Comparison of ENCODE assay signal across 28 mouse cellular contexts in genomic region chr12:31281100-31281591, GRCm38 (mm10). TPM values are rescaled to one million over a fixed set of nuclear protein-coding genes. Genes with fewer than 3 reads are reported as not detected.
A peak's percentile ranks its signal among the peaks of the same experiment; 100 is the strongest.
DNase-seq lines count a peak whose midpoint lies in the region; ATAC-seq and TF ChIP-seq lines count a peak whose summit lies in the region.
"Had no signal": no experiment of that assay in that cellular context is flagged by ENCODE, and none has a peak within 500 bp of the region (broad histone marks: within the 10 kb centered on the region; RNA-seq: fewer than 3 reads in every experiment).

No protein-coding gene starts in this region.

- no peak for DNase-seq in heart, postnatal 4 days
- peak; percentile 70 for DNase-seq in lung, postnatal 0 days (ENCODE audit: low spot score)
- DNase-seq in lung, adult 2 months = no peak
- peak; percentile 31 for DNase-seq in forebrain, embryonic 14.5 days (ENCODE audit: low spot score)
- no peak for DNase-seq in B cell, adult 2 months
- DNase-seq in left cerebral cortex, postnatal 4 days = no peak
- DNase-seq: adrenal gland, adult 8-10 months; cerebellum, adult 11 months; cerebellum, postnatal 10 days; gastrocnemius, postnatal 25 days; kidney, adult 11 months; liver, embryonic 13.5 days; lung, postnatal 14 days; thymus, adult 18-20 months had no signal

- no peak overlapping the region for H3K9ac ChIP-seq in heart, embryonic 14.5 days (ENCODE audit: low read length)
- H3K9ac ChIP-seq in lung, postnatal 0 days (replicated peaks; ENCODE audit: low read depth) = no peak overlapping the region
- no peak overlapping the region for H3K9ac ChIP-seq in forebrain, embryonic 14.5 days (ENCODE audit: low read length)
- H3K9ac ChIP-seq in midbrain, embryonic 15.5 days = no peak overlapping the region
- H3K9ac ChIP-seq: embryonic facial prominence, embryonic 13.5 days; limb, embryonic 13.5 days; liver, embryonic 13.5 days had no signal

- TF ChIP-seq EP300 in lung, postnatal 0 days (IDR thresholded peaks at IDR 0.05) = no peak; the same call in 1 of the 2 replicates

- peaks cover 99% of the 10 kb centered on the region for H3K36me3 ChIP-seq in heart, embryonic 14.5 days (ENCODE audit: control insufficient read depth, insufficient read depth, low read length)
- H3K36me3 ChIP-seq in lung, postnatal 0 days (ENCODE audit: insufficient read depth, low read length) = peaks cover 24% of the 10 kb centered on the region; the same call in 1 of the 2 replicates
- no peaks in the 10 kb centered on the region; the same call in 1 of the 2 replicates for H3K36me3 ChIP-seq in forebrain, embryonic 14.5 days (ENCODE audit: control insufficient read depth, insufficient read depth, low read length)
- H3K36me3 ChIP-seq in midbrain, embryonic 15.5 days (replicated peaks) = no peaks in the 10 kb centered on the region
- H3K36me3 ChIP-seq: liver, embryonic 13.5 days had no signal

- TF ChIP-seq POLR2A in lung, adult 2 months (IDR thresholded peaks at IDR 0.05; ENCODE audit: borderline replicate concordance, extremely low read depth, low read depth, low read length) = no peak

- 75% methylated on average over 9 of the region's 9 CpGs for WGBS in heart, embryonic 14.5 days
- 51% methylated on average over 9 of the region's 9 CpGs for WGBS in lung, postnatal 0 days
- WGBS in lung, adult 2 months = 63% methylated on average over 9 of the region's 9 CpGs
- 21% methylated on average over 9 of the region's 9 CpGs for WGBS in forebrain, embryonic 14.5 days
- WGBS in midbrain, embryonic 15.5 days = 24% methylated on average over 9 of the region's 9 CpGs

- ATAC-seq in heart, embryonic 14.5 days (ENCODE audit: insufficient number of reproducible peaks, insufficient read depth, low FRiP score, low read depth) = no peak
- ATAC-seq in lung, postnatal 0 days = peak; percentile 84
- peak; percentile 63; the same call in 1 of the 2 replicates for ATAC-seq in forebrain, embryonic 14.5 days
- peak; percentile 45; the same call in 1 of the 2 replicates for ATAC-seq in midbrain, embryonic 15.5 days (replicated peaks)
- ATAC-seq: hindbrain, embryonic 16.5 days had no signal

- intact Hi-C loops in left cerebral cortex, postnatal 4 days (cut with DNase I) = no loop called here

- no peaks in the 10 kb centered on the region for H3K9me3 ChIP-seq in heart, embryonic 14.5 days (ENCODE audit: control insufficient read depth, low read length)
- H3K9me3 ChIP-seq in lung, postnatal 0 days (ENCODE audit: low read length) = no peaks in the 10 kb centered on the region
- H3K9me3 ChIP-seq in forebrain, embryonic 14.5 days (replicated peaks; ENCODE audit: control insufficient read depth, low read length) = no peaks in the 10 kb centered on the region
- no peaks in the 10 kb centered on the region for H3K9me3 ChIP-seq in midbrain, embryonic 15.5 days
- H3K9me3 ChIP-seq: embryonic facial prominence, embryonic 13.5 days; limb, embryonic 13.5 days; liver, embryonic 13.5 days; megakaryocyte, embryonic 14.5 days had no signal

- H3K4me1 ChIP-seq in heart, embryonic 14.5 days (ENCODE audit: control insufficient read depth in 2 of 2, insufficient read depth in 2 of 2, low read length in 2 of 2) = peaks cover 20 to 42% of the 10 kb centered on the region in 2 experiments
- H3K4me1 ChIP-seq in lung, postnatal 0 days (ENCODE audit: insufficient read depth, low read depth, low read length) = peaks cover 10% of the 10 kb centered on the region; the same call in 1 of the 2 replicates
- H3K4me1 ChIP-seq in lung, adult 2 months (ENCODE audit: control insufficient read depth, insufficient read depth, low read length) = peaks cover 2% of the 10 kb centered on the region
- peaks cover 4% of the 10 kb centered on the region; the same call in 1 of the 2 replicates for H3K4me1 ChIP-seq in forebrain, embryonic 14.5 days (ENCODE audit: control insufficient read depth, insufficient read depth, low read length)
- H3K4me1 ChIP-seq in midbrain, embryonic 15.5 days = peaks cover 9% of the 10 kb centered on the region
- H3K4me1 ChIP-seq: limb, embryonic 13.5 days; liver, embryonic 13.5 days; megakaryocyte, embryonic 14.5 days had no signal

- no peak for TF ChIP-seq CTCF in lung, postnatal 0 days (IDR thresholded peaks at IDR 0.05)
- TF ChIP-seq CTCF in lung, adult 2 months (IDR thresholded peaks at IDR 0.05; ENCODE audit: insufficient read depth, low read length) = no peak

- H3K27me3 ChIP-seq in heart, embryonic 14.5 days (ENCODE audit: control insufficient read depth, insufficient read depth, low read length) = no peaks in the 10 kb centered on the region
- no peaks in the 10 kb centered on the region for H3K27me3 ChIP-seq in lung, postnatal 0 days (replicated peaks; ENCODE audit: insufficient read depth, low read length)
- no peaks in the 10 kb centered on the region for H3K27me3 ChIP-seq in forebrain, embryonic 14.5 days (replicated peaks; ENCODE audit: control insufficient read depth, insufficient read depth, low read length)
- H3K27me3 ChIP-seq in midbrain, embryonic 15.5 days (replicated peaks) = no peaks in the 10 kb centered on the region
- H3K27me3 ChIP-seq: embryonic facial prominence, embryonic 13.5 days; limb, embryonic 13.5 days; liver, embryonic 13.5 days had no signal

- H3K4me2 ChIP-seq in heart, embryonic 14.5 days (ENCODE audit: low read length) = no peak overlapping the region
- no peak overlapping the region for H3K4me2 ChIP-seq in lung, postnatal 0 days (replicated peaks; ENCODE audit: low read depth, low read length)
- no peak overlapping the region for H3K4me2 ChIP-seq in forebrain, embryonic 14.5 days (ENCODE audit: low read length)
- no peak overlapping the region for H3K4me2 ChIP-seq in midbrain, embryonic 15.5 days
- H3K4me2 ChIP-seq: embryonic facial prominence, embryonic 13.5 days; limb, embryonic 13.5 days; liver, embryonic 13.5 days had no signal

- H3K27ac ChIP-seq in heart, embryonic 14.5 days (replicated peaks in 1 of 2; ENCODE audit: control insufficient read depth in 1 of 2, insufficient read depth in 1 of 2, low read depth in 2 of 2, low read length in 2 of 2) = peak overlapping the region; percentile 31 to 90; a peak in 2 of 4 replicates
- no peak overlapping the region for H3K27ac ChIP-seq in lung, postnatal 0 days (ENCODE audit: low read length)
- no peak overlapping the region for H3K27ac ChIP-seq in forebrain, embryonic 14.5 days (ENCODE audit: low read depth, low read length)
- H3K27ac ChIP-seq in midbrain, embryonic 15.5 days = no peak overlapping the region
- H3K27ac ChIP-seq: embryonic facial prominence, embryonic 13.5 days; limb, embryonic 13.5 days; liver, embryonic 13.5 days had no signal

- no peak overlapping the region for H3K4me3 ChIP-seq in heart, embryonic 14.5 days (ENCODE audit: control insufficient read depth in 1 of 2, insufficient read depth in 1 of 2, low read depth in 1 of 2, low read length in 2 of 2)
- no peak overlapping the region for H3K4me3 ChIP-seq in lung, postnatal 0 days (ENCODE audit: low read depth, low read length)
- H3K4me3 ChIP-seq in lung, adult 2 months (replicated peaks; ENCODE audit: extremely low read depth, low read depth, low read length) = no peak overlapping the region
- no peak overlapping the region for H3K4me3 ChIP-seq in forebrain, embryonic 14.5 days (ENCODE audit: low read depth, low read length)
- H3K4me3 ChIP-seq in midbrain, embryonic 15.5 days = no peak overlapping the region
- H3K4me3 ChIP-seq: embryonic facial prominence, embryonic 13.5 days; limb, embryonic 13.5 days; liver, embryonic 13.5 days; megakaryocyte, embryonic 14.5 days; myocyte had no signal

RNA-seq across cellular contexts. Expression of gene Lamb1, which starts 16.1 kb away (rescaled TPM):
- 96.3 and 101 TPM in 2 replicates for polyA plus RNA-seq in heart, embryonic 14.5 days (2014; fragmentation: Nextera tagmentation; extraction: Ambion mirVana)
- 100 to 1,000 TPM; 266 to 279 TPM for total RNA-seq in heart, postnatal 4 days (2021)
- 54.8 and 56.0 TPM in 2 replicates for polyA plus RNA-seq in lung, postnatal 0 days (2015; fragmentation: Nextera tagmentation; extraction: Ambion mirVana)
- polyA plus RNA-seq in lung, adult 2 months (2012; rRNA removed) = 48.4 and 53.4 TPM in 2 replicates
- polyA plus RNA-seq in forebrain, embryonic 14.5 days (2014; fragmentation: Nextera tagmentation; extraction: Ambion mirVana) = 13.6 and 17.5 TPM in 2 replicates
- 16.6 and 16.8 TPM in 2 replicates for polyA plus RNA-seq in midbrain, embryonic 15.5 days (2015; fragmentation: Nextera tagmentation; extraction: Ambion mirVana)
- 10 to 100 TPM; 50.9 to 55.7 TPM for total RNA-seq in left cerebral cortex, postnatal 4 days (2021)
- total RNA-seq: hematopoietic stem cell, adult 5-6 weeks had no signal

RNA-seq across cellular contexts. Expression of gene Gm6993, which starts 40.6 kb away (rescaled TPM):
- polyA plus RNA-seq in heart, embryonic 14.5 days (2014; fragmentation: Nextera tagmentation; extraction: Ambion mirVana) = not detected in 2 replicates
- not detected for total RNA-seq in heart, postnatal 4 days (2021)
- not detected in 2 replicates for polyA plus RNA-seq in lung, postnatal 0 days (2015; fragmentation: Nextera tagmentation; extraction: Ambion mirVana)
- polyA plus RNA-seq in lung, adult 2 months (2012; rRNA removed) = not detected in 2 replicates
- not detected in 2 replicates for polyA plus RNA-seq in forebrain, embryonic 14.5 days (2014; fragmentation: Nextera tagmentation; extraction: Ambion mirVana)
- not detected in 2 replicates for polyA plus RNA-seq in midbrain, embryonic 15.5 days (2015; fragmentation: Nextera tagmentation; extraction: Ambion mirVana)
- total RNA-seq in left cerebral cortex, postnatal 4 days (2021) = not detected
- total RNA-seq: adrenal gland, adult 8-10 months; gastrocnemius, postnatal 25 days; hematopoietic stem cell, adult 5-6 weeks; layer of hippocampus, postnatal 10 days; left cerebral cortex, postnatal 10 days had no signal
- polyA plus RNA-seq: embryonic facial prominence, embryonic 13.5 days; hindbrain, embryonic 16.5 days; kidney, embryonic 16.5 days; large intestine, adult 2 months; limb, embryonic 13.5 days; liver, embryonic 13.5 days; myocyte; neural tube, embryonic 14.5 days; small intestine, adult 2 months had no signal

Comparison
In these comparisons a context has a peak if more than half of its experiments do, and no peak if none do; other contexts are left out.
1. DNase-seq: peak in lung, postnatal 0 days (single experiment) and forebrain, embryonic 14.5 days (single experiment); none in heart, postnatal 4 days (single experiment), lung, adult 2 months (single experiment), B cell, adult 2 months (0 of 2) and left cerebral cortex, postnatal 4 days (single experiment).
2. H3K27ac ChIP-seq: peak in heart, embryonic 14.5 days (2 of 2); none in lung, postnatal 0 days (single experiment), forebrain, embryonic 14.5 days (single experiment) and midbrain, embryonic 15.5 days (single experiment).